Mouse (Mus musculus): ENCODE data around the gene Galnt11.

GRCm38 (mm10) chr5:25181004-25181531 lies 40.6 kb upstream of the Galnt11 start, which contains the start of gene Galntl5:
- TF ChIP-seq POLR2A (IDR thresholded peaks at IDR 0.05; ENCODE audit: insufficient read length, low read depth) (no peak), MAX (IDR thresholded peaks at IDR 0.05; ENCODE audit: low read depth) (no peak), POLR2AphosphoS2 (IDR thresholded peaks at IDR 0.05; ENCODE audit: insufficient read length, low read depth) (no peak), REST (IDR thresholded peaks at IDR 0.05; ENCODE audit: insufficient read depth, insufficient read length) (no peak), E2F4 (IDR thresholded peaks at IDR 0.05; ENCODE audit: insufficient read depth) (no peak), CEBPB (IDR thresholded peaks at IDR 0.05; ENCODE audit: insufficient read depth, poor library complexity, severe bottlenecking) (peak; percentile 73)
